Mouse (Mus musculus): ENCODE results near the gene Zfp644. TPM values are rescaled to one million over a fixed set of nuclear protein-coding genes. Genes with fewer than 3 reads are reported as not detected.

Gene Zfp644
- total and polyA plus RNA-seq, 3 experiments, result 15.1 to 28.7 (median 17.7) TPM

DNA sequence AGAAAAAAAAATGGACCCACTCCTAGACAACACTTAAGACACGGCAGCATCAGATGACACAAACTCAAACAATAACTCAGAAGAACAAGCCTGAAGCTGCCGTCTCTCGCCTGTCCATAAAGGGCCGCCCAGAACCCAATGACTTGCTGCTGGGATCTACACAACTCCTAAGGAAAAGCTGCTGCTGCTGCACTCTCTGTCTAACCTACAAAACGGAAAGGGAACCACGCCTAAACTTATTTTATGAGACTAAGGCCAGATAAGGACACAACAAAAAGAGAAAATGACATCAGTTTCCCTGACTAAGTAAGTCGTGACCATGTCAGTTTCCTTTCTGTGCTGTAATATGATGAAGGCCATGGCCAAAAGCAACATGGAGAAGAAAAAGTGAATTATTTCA lies 82.5 kb downstream of the Zfp644 start:
- in situ Hi-C loops (cut with MboI; ENCODE audit: low pct_ligation_motif_present, low pct_unique_long_range_greater_than_20kb, low sequenced_read_pairs), result no loop called here
- no peaks in the 10 kb centered on the region for H3K27me3 ChIP-seq (replicated peaks)
- no peak for TF ChIP-seq RAD21 (IDR thresholded peaks at IDR 0.05; ENCODE audit: low read depth, low read length)
- TF ChIP-seq PAX5 (IDR thresholded peaks at IDR 0.05; ENCODE audit: low read length), result no peak
- TF ChIP-seq MAX (IDR thresholded peaks at IDR 0.05; ENCODE audit: low read length), result no peak
- TF ChIP-seq MXI1 (IDR thresholded peaks at IDR 0.05; ENCODE audit: low read depth, low read length), result no peak
- no peak for TF ChIP-seq SIN3A (IDR thresholded peaks at IDR 0.05; ENCODE audit: low read length)
- TF ChIP-seq TCF12 (IDR thresholded peaks at IDR 0.05; ENCODE audit: low read depth, low read length), result no peak
- TF ChIP-seq BHLHE40 (IDR thresholded peaks at IDR 0.05; ENCODE audit: low read depth, low read length), result no peak
- no peak for TF ChIP-seq CTCF (conservative IDR thresholded peaks at IDR 0.05 in 1 of 2, IDR thresholded peaks at IDR 0.05 in 1 of 2; ENCODE audit: low read depth in 2 of 2, low read length in 2 of 2)
- TF ChIP-seq NRF1 (IDR thresholded peaks at IDR 0.05; ENCODE audit: low read depth, low read length), result no peak
- H3K4me1 ChIP-seq (ENCODE audit: control insufficient read depth in 1 of 2, insufficient read depth in 2 of 2), result no peaks in the 10 kb centered on the region
- H3K9ac ChIP-seq (ENCODE audit: insufficient read depth, low read depth), result no peak overlapping the region
- no peaks in the 10 kb centered on the region for H3K79me2 ChIP-seq (replicated peaks; ENCODE audit: control insufficient read depth, extremely low read depth, insufficient read depth, poor library complexity, severe bottlenecking)
- no peak overlapping the region for H3K4me3 ChIP-seq (replicated peaks in 1 of 3; ENCODE audit: low read depth in 2 of 3, low read length in 2 of 3, poor library complexity in 1 of 3)
- H3K9me3 ChIP-seq (replicated peaks; ENCODE audit: low read length), result no peaks in the 10 kb centered on the region
- DNase-seq (ENCODE audit: extremely low read depth), result no peak
- H3K36me3 ChIP-seq (replicated peaks in 1 of 2; ENCODE audit: control insufficient read depth in 1 of 2, insufficient read depth in 1 of 2, low read length in 1 of 2), result peaks cover 0 to 56% of the 10 kb centered on the region in 2 experiments
- H3K4me2 ChIP-seq (ENCODE audit: insufficient read depth, low read depth, poor library complexity, severe bottlenecking), result no peak overlapping the region
- dilution Hi-C loops (cut with MboI; ENCODE audit: extremely low pct_ligation_motif_present, extremely low pct_unique_long_range_greater_than_20kb, low sequenced_read_pairs), result no loop called here
- no peak overlapping the region for H3K27ac ChIP-seq (ENCODE audit: insufficient read depth, low read depth)

DNA sequence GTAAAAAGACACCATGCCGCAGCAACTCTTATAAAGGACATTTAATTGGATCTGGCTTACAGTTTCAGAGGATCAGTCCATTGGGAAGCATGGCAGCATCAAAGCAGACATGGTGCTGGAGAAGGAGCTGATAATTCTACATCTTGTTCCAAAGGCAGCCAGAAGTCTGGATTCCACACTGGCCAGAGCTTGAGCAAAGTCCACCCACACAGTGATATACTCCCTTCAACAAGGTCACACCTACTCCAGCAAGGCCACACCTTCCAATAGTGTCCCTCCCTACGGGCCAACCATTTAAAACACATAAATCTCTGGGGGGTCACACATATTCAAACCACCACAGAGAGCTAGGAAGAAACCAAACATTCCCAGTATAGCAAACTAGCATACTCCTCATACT lies 84.9 kb downstream of the Zfp644 start:
- no peaks in the 10 kb centered on the region for H3K27me3 ChIP-seq (replicated peaks)
- H3K9ac ChIP-seq (ENCODE audit: insufficient read depth, low read depth), result no peak overlapping the region
- dilution Hi-C loops (cut with MboI; ENCODE audit: extremely low pct_ligation_motif_present, extremely low pct_unique_long_range_greater_than_20kb, low sequenced_read_pairs) (no loop called here), in situ Hi-C loops (cut with MboI; ENCODE audit: low pct_ligation_motif_present, low pct_unique_long_range_greater_than_20kb, low sequenced_read_pairs) (no loop called here)
- no peak overlapping the region for H3K4me3 ChIP-seq (replicated peaks in 1 of 3; ENCODE audit: low read depth in 2 of 3, low read length in 2 of 3, poor library complexity in 1 of 3)
- H3K27ac ChIP-seq (ENCODE audit: insufficient read depth, low read depth), result no peak overlapping the region
- no peak overlapping the region for H3K4me2 ChIP-seq (ENCODE audit: insufficient read depth, low read depth, poor library complexity, severe bottlenecking)
- no peak for DNase-seq (ENCODE audit: extremely low read depth)
- no peaks in the 10 kb centered on the region for H3K9me3 ChIP-seq (replicated peaks; ENCODE audit: low read length)
- TF ChIP-seq BHLHE40 (IDR thresholded peaks at IDR 0.05; ENCODE audit: low read depth, low read length) (no peak), CTCF (conservative IDR thresholded peaks at IDR 0.05 in 1 of 2, IDR thresholded peaks at IDR 0.05 in 1 of 2; ENCODE audit: low read depth in 2 of 2, low read length in 2 of 2) (no peak), JUN (IDR thresholded peaks at IDR 0.05; ENCODE audit: insufficient read depth, low read depth, low read length) (no peak), TBP (conservative IDR thresholded peaks at IDR 0.05; ENCODE audit: low read depth, low read length) (no peak), USF2 (conservative IDR thresholded peaks at IDR 0.05; ENCODE audit: low read depth, low read length) (no peak), ZMIZ1 (IDR thresholded peaks at IDR 0.05; ENCODE audit: low read depth, low read length) (no peak), TCF12 (IDR thresholded peaks at IDR 0.05; ENCODE audit: low read depth, low read length) (no peak), CHD1 (IDR thresholded peaks at IDR 0.05; ENCODE audit: low read depth, low read length) (no peak), USF1 (IDR thresholded peaks at IDR 0.05; ENCODE audit: low read depth, low read length) (no peak), MXI1 (IDR thresholded peaks at IDR 0.05; ENCODE audit: low read depth, low read length) (no peak), ELF1 (IDR thresholded peaks at IDR 0.05; ENCODE audit: low read depth, low read length) (no peak), UBTF (IDR thresholded peaks at IDR 0.05; ENCODE audit: low read depth, low read length) (no peak), MEF2A (IDR thresholded peaks at IDR 0.05; ENCODE audit: borderline replicate concordance, low read depth, low read length) (no peak), NELFE (IDR thresholded peaks at IDR 0.05; ENCODE audit: low read depth, low read length) (no peak), ZKSCAN1 (IDR thresholded peaks at IDR 0.05; ENCODE audit: borderline replicate concordance, low read depth, low read length) (no peak), EP300 (IDR thresholded peaks at IDR 0.05; ENCODE audit: low read length) (no peak)
- no peaks in the 10 kb centered on the region for H3K79me2 ChIP-seq (replicated peaks; ENCODE audit: control insufficient read depth, extremely low read depth, insufficient read depth, poor library complexity, severe bottlenecking)
- H3K36me3 ChIP-seq (replicated peaks in 1 of 2; ENCODE audit: control insufficient read depth in 1 of 2, insufficient read depth in 1 of 2, low read length in 1 of 2), result peaks cover 2 to 57% of the 10 kb centered on the region in 2 experiments
- H3K4me1 ChIP-seq (ENCODE audit: control insufficient read depth in 1 of 2, insufficient read depth in 2 of 2), result no peaks in the 10 kb centered on the region
